Mouse (Mus musculus): ENCODE results near the gene Krtap4-1.

The Krtap4-1 gene

DNA sequence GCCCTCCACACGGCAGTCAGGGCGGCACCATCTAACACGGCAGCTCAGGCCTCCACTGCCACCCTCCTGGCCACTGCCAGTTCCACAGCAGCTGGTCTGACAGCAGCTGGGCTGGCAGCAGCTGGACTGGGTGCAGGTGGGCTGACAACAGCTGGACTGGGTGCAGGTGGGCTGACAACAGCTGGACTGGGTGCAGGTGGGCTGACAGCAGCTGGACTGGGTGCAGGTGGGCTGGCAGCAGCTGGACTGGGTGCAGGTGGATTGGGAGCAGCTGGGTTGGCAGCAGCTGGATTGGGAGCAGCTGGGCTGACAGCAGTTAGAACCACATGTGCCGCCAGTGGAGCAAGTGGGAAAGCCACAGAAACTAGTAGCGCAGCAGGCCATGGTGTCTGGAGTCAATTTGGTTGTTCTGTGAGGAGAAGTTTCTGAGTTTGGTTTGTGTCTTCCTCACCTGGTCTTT lies 44.8 kb downstream of the Krtap4-1 start, which contains the start of gene Krtap1-4:
Gene Krtap1-4, minus strand, starts transcription at position 410 of the 460 bp plus-strand sequence.
- no peak for DNase-seq (ENCODE audit: low read depth)

DNA sequence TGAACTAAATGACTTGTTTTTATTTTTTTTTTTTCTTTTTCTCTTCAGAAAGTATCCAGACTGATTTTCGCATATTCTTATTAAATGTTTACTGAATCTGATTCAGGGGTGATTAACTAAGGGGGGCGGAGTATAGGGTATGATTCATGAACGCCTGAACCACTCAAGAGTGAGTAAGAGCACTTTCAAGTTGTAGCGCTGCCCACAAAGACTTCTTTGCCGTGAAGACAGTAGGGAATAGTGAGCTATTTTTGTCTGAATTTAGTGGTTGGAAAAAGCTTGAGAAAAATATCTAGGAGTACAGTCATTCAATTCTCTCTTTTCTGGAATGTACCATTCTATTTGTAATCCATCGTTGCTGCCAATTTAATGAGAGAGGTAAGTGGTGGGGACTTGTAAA lies 46.5 kb downstream of the Krtap4-1 start:
- DNase-seq (ENCODE audit: low read depth) = no peak

DNA sequence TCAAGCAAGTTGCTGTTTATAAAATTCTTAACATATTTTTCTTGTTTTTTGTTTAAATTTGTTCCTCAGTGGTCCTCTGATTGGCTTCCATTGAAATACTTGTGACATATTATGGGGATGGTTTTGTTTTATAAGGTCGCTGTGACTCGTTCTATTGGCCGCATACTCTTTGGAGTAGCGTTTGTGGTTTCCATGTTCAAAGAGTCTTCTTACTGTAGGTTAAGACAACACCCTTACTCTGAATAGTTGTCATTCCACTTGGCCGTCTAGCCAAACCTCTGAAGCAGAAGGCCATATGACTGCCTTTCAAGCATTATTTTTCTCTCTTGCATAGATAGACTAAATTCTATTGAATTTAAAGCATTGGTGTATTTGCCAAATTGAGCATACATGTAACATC lies 47.0 kb downstream of the Krtap4-1 start:
- no peak for DNase-seq (ENCODE audit: low read depth)

DNA sequence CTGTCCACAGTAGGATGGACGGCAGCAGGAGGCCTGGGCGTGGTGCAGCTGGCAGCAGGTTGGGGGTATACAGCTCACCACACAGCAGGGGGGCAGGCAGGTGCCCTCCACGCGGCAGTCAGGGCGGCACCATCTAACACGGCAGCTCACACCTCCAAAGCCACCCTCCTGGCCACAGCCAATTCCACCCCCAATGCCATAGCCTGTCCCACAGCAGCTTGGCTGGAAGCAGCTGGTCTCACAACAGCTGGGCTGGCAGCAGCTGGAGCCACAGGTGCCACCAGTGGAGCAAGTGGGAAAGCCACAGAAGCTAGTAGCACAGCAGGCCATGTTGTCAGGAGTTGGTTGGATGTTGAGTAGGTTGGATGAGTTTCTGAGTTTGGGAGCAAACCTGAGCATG lies 47.4 kb downstream of the Krtap4-1 start, which contains the start of gene Krtap1-5:
Gene Krtap1-5, minus strand, starts transcription at position 381 of the 400 bp plus-strand sequence.
- no peak for DNase-seq (ENCODE audit: low read depth)
